Mouse (Mus musculus): ENCODE measurements at regions not wholly inside any gene's neighbourhood (a gene's known extent, or its start where the extent isn't known, plus 50 kb on each side); places are given as distances from the start of the nearest gene placed in this dataset.
A peak's percentile ranks its signal among the peaks of the same experiment; 100 is the strongest.

DNA sequence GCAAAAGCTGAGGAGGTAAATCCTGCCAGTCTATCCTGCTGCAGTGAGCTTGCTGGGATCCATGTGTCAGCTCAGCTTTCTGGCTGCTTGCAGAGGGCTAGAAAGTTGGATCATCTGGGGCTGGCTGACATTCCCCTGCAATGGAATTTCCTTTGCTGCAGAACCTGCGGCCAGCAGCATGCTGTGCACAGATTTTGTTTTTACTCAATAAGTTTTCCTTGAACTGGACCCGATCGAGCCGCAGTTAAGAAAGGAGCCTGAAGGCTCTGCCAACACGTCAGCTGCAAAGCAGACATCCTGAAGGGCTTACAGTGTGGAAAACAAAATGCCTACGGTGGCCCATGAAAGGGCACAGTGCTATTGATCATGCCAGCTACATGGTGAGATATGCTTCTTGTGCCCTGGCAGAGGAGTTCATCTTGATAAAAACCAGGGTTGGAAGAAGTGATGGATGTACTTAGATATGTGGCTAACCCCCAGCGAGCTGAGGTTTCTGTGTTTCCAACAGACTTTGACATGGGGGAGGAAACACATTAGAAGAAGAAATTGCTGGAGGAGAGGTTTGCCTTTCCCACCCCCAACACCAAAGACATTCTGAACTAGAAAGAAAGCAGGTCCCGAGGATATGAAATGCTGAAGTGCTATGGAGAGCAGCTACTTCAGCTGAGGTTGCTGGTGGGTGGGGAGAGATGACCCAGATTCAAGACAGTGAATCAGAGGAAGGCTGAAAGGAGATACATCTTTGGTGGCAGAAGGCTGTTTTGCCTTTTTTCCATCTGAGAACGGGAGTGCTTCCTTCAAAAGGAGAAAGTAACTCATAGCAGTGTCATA lies 105.2 kb upstream of the Pdzrn3 start:
- DNase-seq (ENCODE audit: low spot score): no peak

DNA sequence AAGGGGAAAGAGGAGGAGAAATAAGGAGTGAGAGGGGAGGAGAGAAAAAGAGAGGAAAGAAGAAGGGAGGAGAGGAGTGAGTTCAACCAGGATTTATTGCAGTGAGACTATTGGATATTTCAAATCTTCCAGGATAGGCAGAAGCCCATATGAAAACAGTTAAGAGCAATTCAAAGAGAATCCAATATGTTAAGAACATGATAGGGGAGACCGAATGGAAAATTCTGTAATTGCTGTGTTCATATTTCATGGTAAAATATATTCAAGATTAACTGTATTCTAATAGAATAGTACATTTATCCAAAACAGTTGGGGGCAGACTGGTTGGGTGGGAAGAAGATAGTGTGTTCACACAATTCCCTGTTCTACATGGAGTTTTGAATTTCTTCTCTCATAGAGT lies 96.3 kb upstream of the Pdzrn3 start:
- no peak for DNase-seq (ENCODE audit: low spot score)

- DNase-seq (ENCODE audit: low spot score): peak; percentile 22
These were observed 95.7 kb upstream of the Pdzrn3 start for GRCm38 (mm10) chr6:101473257-101473925.

DNA sequence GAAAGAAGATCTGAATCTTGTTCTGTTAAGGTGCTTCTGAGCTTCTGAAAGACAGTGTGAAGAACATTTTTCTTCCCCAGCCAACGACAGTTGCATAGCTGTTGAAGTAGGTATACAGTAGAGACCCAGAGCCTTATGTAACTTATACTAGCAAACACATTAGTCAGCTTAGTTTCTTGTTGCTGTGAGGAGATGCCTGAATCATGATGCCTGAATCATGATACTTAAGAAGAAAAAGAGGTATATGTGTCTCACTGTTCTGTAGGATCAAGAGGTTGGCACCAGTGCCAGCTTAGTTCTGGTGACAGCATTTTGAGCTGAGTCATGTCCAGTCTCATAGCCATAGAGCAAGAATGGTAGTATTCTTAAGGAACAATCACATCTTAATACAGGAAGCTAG lies 87.2 kb upstream of the Pdzrn3 start:
- DNase-seq (ENCODE audit: low spot score): no peak

- no peak for DNase-seq (ENCODE audit: low spot score)
These were observed 86.2 kb upstream of the Pdzrn3 start for GRCm38 (mm10) chr6:101463812-101464320.

GRCm38 (mm10) chr6:101446720-101447119 lies 69.0 kb upstream of the Pdzrn3 start:
- no peak for DNase-seq (ENCODE audit: low spot score)

- no peak for DNase-seq (ENCODE audit: low spot score)
These were observed 68.6 kb upstream of the Pdzrn3 start for GRCm38 (mm10) chr6:101446316-101446715.

DNA sequence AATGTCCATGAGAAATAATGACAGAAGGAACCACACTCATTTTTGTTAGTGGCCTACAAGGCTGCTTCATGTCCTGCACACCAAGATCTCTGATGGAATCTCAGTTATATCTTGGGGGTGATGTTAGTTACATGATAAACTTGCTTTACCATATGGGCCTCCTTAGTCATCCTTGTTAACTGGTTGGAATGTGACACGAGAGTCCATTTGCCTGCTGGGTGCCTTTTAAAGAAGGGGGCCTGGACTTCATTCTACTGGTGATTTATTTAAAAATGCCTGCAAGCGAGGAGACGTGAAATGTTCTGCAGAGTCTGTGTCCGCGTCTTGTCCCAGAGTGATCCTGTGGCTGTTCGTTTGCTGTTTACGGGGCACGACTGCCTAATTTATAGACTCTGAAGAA lies 55.1 kb upstream of the Pdzrn3 start:
- no peak for DNase-seq (ENCODE audit: low spot score)

DNA sequence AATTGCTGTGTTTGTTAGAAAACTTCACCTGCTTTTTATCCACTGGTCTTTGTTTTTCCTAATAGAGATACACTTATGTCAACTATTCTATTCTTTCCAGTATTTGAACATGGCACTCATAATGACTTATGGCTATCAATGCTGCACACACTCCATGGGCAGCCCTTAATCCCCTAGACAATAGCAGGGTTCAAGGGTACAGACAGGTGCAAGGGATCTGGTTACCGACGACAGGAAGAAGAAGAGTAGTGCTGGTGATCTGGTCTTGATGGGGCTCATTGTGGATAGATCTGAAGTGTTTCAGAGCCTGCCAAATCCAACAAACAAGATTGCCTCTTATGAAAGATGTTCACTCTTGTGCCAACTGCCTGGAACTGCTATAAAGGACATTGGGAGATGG lies 51.9 kb upstream of the Pdzrn3 start:
- no peak for DNase-seq (ENCODE audit: low spot score)
